Comparison of ENCODE assay signal across 8 mouse cellular contexts in the genomic region with DNA sequence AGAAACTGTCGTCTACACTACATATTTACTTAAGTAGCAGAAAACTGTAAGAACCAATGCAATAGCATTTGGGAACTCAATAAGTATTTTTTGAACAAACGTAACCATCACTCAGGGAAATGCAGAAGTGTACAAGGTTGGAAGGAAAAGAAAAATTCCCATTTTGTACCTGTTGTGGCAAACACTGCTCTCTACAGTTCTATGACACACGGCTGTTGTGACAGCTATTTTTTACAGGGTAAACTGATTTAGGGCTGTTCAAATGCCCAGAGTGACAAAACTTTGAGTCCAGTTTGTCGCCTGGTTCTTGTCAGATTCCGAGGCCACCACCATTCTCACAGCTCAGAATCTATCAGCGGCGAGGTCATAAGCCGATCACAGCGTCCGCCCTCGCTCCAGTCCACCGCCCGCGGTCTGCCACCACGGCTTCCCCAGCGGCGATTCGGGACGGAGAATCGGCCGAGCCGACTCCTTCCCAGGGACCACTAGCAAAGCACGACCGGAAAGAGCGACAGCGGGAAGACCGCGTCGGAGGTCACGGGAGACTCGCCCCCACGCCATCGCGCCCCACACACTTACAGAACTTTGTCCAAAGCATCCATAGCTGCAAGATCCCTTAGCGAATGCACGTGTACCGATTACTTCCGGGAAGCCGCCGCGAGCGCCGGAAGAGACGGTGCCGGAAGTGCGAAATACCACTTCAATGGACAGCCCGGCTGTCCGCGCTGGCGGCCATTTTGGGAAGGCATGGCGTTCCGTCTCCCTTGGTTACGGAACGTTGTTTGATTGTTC. TPM values are rescaled to one million over a fixed set of nuclear protein-coding genes. Genes with fewer than 3 reads are reported as not detected.
DNase-seq lines count a peak whose midpoint lies in the region; ATAC-seq lines count a peak whose summit lies in the region.

A gene (minus strand): TSS at position 663 of the 792 bp plus-strand sequence.

- peak; percentile 93 for ATAC-seq in hindbrain, embryonic 11.5 days (ENCODE audit: low FRiP score)

- 1% methylated on average over 54 of the region's 54 CpGs for WGBS in hindbrain, embryonic 11.5 days

- peaks cover 8% of the 10 kb centered on the region; the same call in 1 of the 2 replicates for H3K36me3 ChIP-seq in hindbrain, embryonic 11.5 days (ENCODE audit: control insufficient read depth, insufficient read depth, low read length)

- H3K27ac ChIP-seq in hindbrain, embryonic 11.5 days (ENCODE audit: low read depth, low read length), result peak within 1 kb of the TSS; percentile 44

- H3K4me2 ChIP-seq in hindbrain, embryonic 11.5 days (replicated peaks; ENCODE audit: low read depth, low read length), result peak within 1 kb of the TSS; percentile 65

- no peaks in the 10 kb centered on the region for H3K27me3 ChIP-seq in hindbrain, embryonic 11.5 days (ENCODE audit: control insufficient read depth, insufficient read depth, low read length)

- H3K9me3 ChIP-seq in hindbrain, embryonic 11.5 days (ENCODE audit: control insufficient read depth, low read length), result no peaks in the 10 kb centered on the region

- H3K4me1 ChIP-seq in hindbrain, embryonic 11.5 days (replicated peaks; ENCODE audit: control insufficient read depth, insufficient read depth, low read length), result no peaks in the 10 kb centered on the region

- peak; percentile 94 for DNase-seq in NIH3T3 (ENCODE audit: low read depth)
- DNase-seq in cerebellum, adult 9-10 months, result peak; percentile 75
- peak; percentile 63 to 87 for DNase-seq in frontal cortex, adult 2 months (ENCODE audit: extremely low spot score in 1 of 2, low spot score in 1 of 2)
- DNase-seq in hindbrain, embryonic 11.5 days (ENCODE audit: low spot score), result peak; percentile 92
- DNase-seq in layer of hippocampus, postnatal 25 days (ENCODE audit: extremely low spot score in 1 of 2, low spot score in 1 of 2), result peak; percentile 58 to 71
- DNase-seq in lung, postnatal 25 days (ENCODE audit: low spot score), result peak; percentile 87
- DNase-seq in retina, embryonic 14.5 days (ENCODE audit: low spot score), result peak; percentile 90
- peak; percentile 85 for DNase-seq in thymus, postnatal 4 days

- H3K9ac ChIP-seq in hindbrain, embryonic 11.5 days (ENCODE audit: low read depth, low read length), result peak within 1 kb of the TSS; percentile 76

- H3K4me3 ChIP-seq in hindbrain, embryonic 11.5 days (ENCODE audit: low read depth, low read length), result peak within 1 kb of the TSS; percentile 77

RNA-seq across cellular contexts. Expression of the gene that starts here (rescaled TPM):
- 19.1 and 20.5 TPM in 2 replicates for polyA plus RNA-seq in frontal cortex, adult 2 months (2012; rRNA removed)
- polyA plus RNA-seq in hindbrain, embryonic 11.5 days (2014; fragmentation: Nextera tagmentation; extraction: Ambion mirVana), result 89.6 and 94.0 TPM in 2 replicates
- total RNA-seq in layer of hippocampus, postnatal 25 days (2021), result 10 to 100 TPM; 22.2 TPM

Comparison
In these comparisons a context has a peak if more than half of its experiments do, and no peak if none do; other contexts are left out.
1. Peak in every context shown above with its lines: DNase-seq, ATAC-seq, H3K4me3 ChIP-seq and H3K27ac ChIP-seq.